Mouse (Mus musculus) lung, embryonic 16.5 days (tissue): ENCODE measurements around the gene Crybg1. TPM values are rescaled to one million over a fixed set of nuclear protein-coding genes. Genes with fewer than 3 reads are reported as not detected.

Experiments used
- ATAC-seq: fragments of 200-750 bp; cut with Nextera tagmentation; 2 replicates; pipeline ENCODE4 v1.8.0; 2017; ENCODE audit warnings: low read depth, mild to moderate bottlenecking, moderate library complexity
- H3K27ac ChIP-seq: fragments of 300-500 bp; sonication (generic); 2 replicates; pipeline ENCODE4 v1.5.1; 2014; ENCODE audit warnings: mild to moderate bottlenecking, control low read depth, low read length
- H3K27me3 ChIP-seq: fragments of 300-500 bp; sonication (generic); 2 replicates; pipeline ENCODE4 v1.6.1; 2014; ENCODE audit warnings: low read depth, low read length, mixed read lengths; ENCODE audit not compliant: control insufficient read depth, insufficient read depth
- H3K36me3 ChIP-seq: fragments of 300-500 bp; sonication (generic); 2 replicates; pipeline ENCODE4 v1.6.1; 2014; ENCODE audit warnings: low read length; ENCODE audit not compliant: control insufficient read depth, insufficient read depth
- H3K4me1 ChIP-seq: fragments of 300-500 bp; sonication (generic); replicated peaks from 2 replicates; pipeline ENCODE4 v1.6.1; 2014; ENCODE audit warnings: low read length, mixed read lengths; ENCODE audit not compliant: control insufficient read depth, insufficient read depth
- H3K4me2 ChIP-seq: fragments of 300-500 bp; sonication (generic); 2 replicates; pipeline ENCODE4 v1.6.1; 2014; ENCODE audit warnings: low read depth, low read length, control low read depth
- H3K4me3 ChIP-seq: fragments of 300-500 bp; sonication (generic); 2 replicates; pipeline ENCODE4 v1.5.1; 2014; ENCODE audit warnings: mild to moderate bottlenecking, low read length, control low read depth
- H3K9ac ChIP-seq: fragments of 300-500 bp; sonication (generic); 2 replicates; pipeline ENCODE4 v1.6.1; 2014; ENCODE audit warnings: low read length, control low read depth
- H3K9me3 ChIP-seq: fragments of 300-500 bp; sonication (generic); 2 replicates; pipeline ENCODE4 v1.6.1; 2016; ENCODE audit warnings: low read length; ENCODE audit not compliant: control insufficient read depth
- WGBS: fragments of 180-500 bp; shearing (Covaris S2); extraction: QIAGEN DNeasy Blood & Tissue Kit; methylation state at CpG from one replicate; pipeline ENCODE4 v1.1.7; 2014; 5-methylcytosine and 5-hydroxymethylcytosine counted together
- polyA plus RNA-seq: library from polyadenylated mRNA; unstranded; fragments of >200 nt; fragmentation: Nextera tagmentation; extraction: Ambion mirVana; gene quantifications from 2 replicates; pipeline ENCODE4 v1.2.1, GENCODE M21; 2015

The Crybg1 gene
- polyA plus RNA-seq, 1 experiment from 2014 or later, result 0.40 TPM

DNA sequence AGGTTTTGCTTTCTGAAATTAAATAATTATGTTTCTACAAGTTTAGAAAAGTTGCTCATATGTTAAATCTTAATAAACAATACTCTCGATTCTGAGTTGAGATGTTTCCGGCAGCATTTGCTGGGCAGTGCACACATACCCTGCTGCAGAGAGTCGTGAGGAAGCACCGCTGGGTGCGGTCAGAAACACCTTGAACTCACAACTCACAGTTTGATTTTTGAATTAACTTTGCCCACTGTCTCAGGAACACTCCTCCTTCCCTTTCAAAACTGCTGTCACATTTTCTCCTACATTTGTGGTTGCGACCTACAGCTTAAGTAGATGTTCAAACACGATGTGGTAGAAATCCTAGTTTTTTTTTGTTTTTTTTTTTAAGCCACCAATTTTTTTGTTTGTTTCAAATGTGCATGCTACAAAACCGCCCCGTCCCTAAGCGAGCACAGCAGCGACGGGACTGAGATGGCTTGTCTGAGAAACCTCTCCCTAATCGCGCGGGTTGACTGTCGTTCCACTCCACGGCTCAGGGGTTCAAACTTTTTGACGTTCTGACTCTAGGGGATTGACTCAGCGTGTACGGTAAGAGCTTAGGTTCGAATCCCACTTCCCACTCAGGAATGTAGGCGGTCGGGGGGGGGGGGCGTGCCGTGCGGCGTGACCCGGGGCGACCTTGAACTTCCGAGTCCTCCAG, 247.6 kb downstream of the Crybg1 start:
- 5% methylated on average over 30 of the region's 30 CpGs for WGBS

More for the DNA sequence above, 247.6 kb downstream of the Crybg1 start:
- ATAC-seq, result peak; percentile 60
- peak overlapping the region; percentile 61 for H3K4me3 ChIP-seq
- no peaks in the 10 kb centered on the region for H3K9me3 ChIP-seq
- peak overlapping the region; percentile 55 for H3K4me2 ChIP-seq
- H3K27me3 ChIP-seq, result no peaks in the 10 kb centered on the region
- H3K4me1 ChIP-seq, result peaks cover 2% of the 10 kb centered on the region; the same call in 1 of the 2 replicates
- H3K36me3 ChIP-seq, result no peaks in the 10 kb centered on the region
- H3K27ac ChIP-seq, result no peak overlapping the region
- peak overlapping the region; percentile 76 for H3K9ac ChIP-seq

Other genes starting within 250 kb of the Crybg1 start
- gene Qrsl1, start 247.1 kb downstream of the Crybg1 start, polyA plus RNA-seq, result 16.8 and 17.8 TPM in 2 replicates
- 10.9 and 11.2 TPM in 2 replicates for gene Rtn4ip1, start 247.0 kb downstream of the Crybg1 start, polyA plus RNA-seq
- gene Atg5, start 119.5 kb upstream of the Crybg1 start, polyA plus RNA-seq, result 44.7 and 50.3 TPM in 2 replicates